Mouse (Mus musculus): ENCODE data around the gene Plvap.

GRCm38 (mm10) chr8:71554644-71555043 is 43.1 kb upstream of the Plvap start:
- TF ChIP-seq CTCF (IDR thresholded peaks at IDR 0.05 in 2 of 3, conservative IDR thresholded peaks at IDR 0.05 in 1 of 3; ENCODE audit: control insufficient read depth in 1 of 3, insufficient read depth in 1 of 3, low read depth in 2 of 3, low read length in 3 of 3, poor library complexity in 1 of 3, severe bottlenecking in 1 of 3) (no peak), POLR2AphosphoS2 (IDR thresholded peaks at IDR 0.05; ENCODE audit: low read length) (no peak), POLR2A (IDR thresholded peaks at IDR 0.05; ENCODE audit: control insufficient read depth in 1 of 2, insufficient read depth in 1 of 2, low read depth in 1 of 2, low read length in 2 of 2, poor library complexity in 1 of 2) (no peak), CHD2 (IDR thresholded peaks at IDR 0.05; ENCODE audit: low read length) (no peak), MEF2A (IDR thresholded peaks at IDR 0.05; ENCODE audit: extremely low read depth, insufficient replicate concordance, low read depth, low read length, poor library complexity, severe bottlenecking) (no peak)

All from MEL (cell line).